Mouse (Mus musculus) heart, embryonic 10.5 days (tissue): Measurements from ENCODE around the gene Adap2. TPM values are rescaled to one million over a fixed set of nuclear protein-coding genes. Genes with fewer than 3 reads are reported as not detected.
"Not testable (repeated sequence)": the region's sequence is repeated elsewhere in the genome, so short reads cannot be mapped to it uniquely, and the experiment has no call there.

Source experiments
- DNase-seq: peaks from one replicate; pipeline ENCODE4 v3.0.0-alpha.2; 2017; ENCODE audit warnings: low spot score
- H3K27ac ChIP-seq: fragments of 300-500 bp; sonication (generic); 2 replicates; pipeline ENCODE4 v1.5.1; 2016; ENCODE audit warnings: mild to moderate bottlenecking
- H3K27me3 ChIP-seq: fragments of 300-500 bp; sonication (generic); 2 replicates; pipeline ENCODE4 v1.6.1; 2016; ENCODE audit warnings: mild to moderate bottlenecking; ENCODE audit not compliant: poor library complexity, insufficient read depth, severe bottlenecking
- H3K36me3 ChIP-seq: fragments of 300-500 bp; sonication (generic); 2 replicates; pipeline ENCODE4 v1.6.1; 2016; ENCODE audit warnings: mild to moderate bottlenecking, moderate library complexity
- H3K4me1 ChIP-seq: fragments of 300-500 bp; sonication (generic); 2 replicates; pipeline ENCODE4 v1.6.1; 2016; ENCODE audit warnings: mild to moderate bottlenecking
- H3K4me3 ChIP-seq: fragments of 300-500 bp; sonication (generic); 2 replicates; pipeline ENCODE4 v1.5.1; 2016; ENCODE audit warnings: mild to moderate bottlenecking, moderate library complexity
- H3K9me3 ChIP-seq: fragments of 300-500 bp; sonication (generic); 2 replicates; pipeline ENCODE4 v1.6.1; 2016; ENCODE audit warnings: mild to moderate bottlenecking, moderate library complexity
- WGBS: fragments of 180-500 bp; shearing (Covaris S2); methylation state at CpG from one replicate; pipeline ENCODE4 v1.1.7; 2016; 5-methylcytosine and 5-hydroxymethylcytosine counted together
- polyA plus RNA-seq: library from polyadenylated mRNA; unstranded; fragments of >200 nt; fragmentation: Nextera tagmentation; extraction: Ambion mirVana; gene quantifications from 2 replicates; pipeline ENCODE4 v1.2.1, GENCODE M21; 2016

The Adap2 gene
- polyA plus RNA-seq, 1 experiment from 2014 or later: 0.46 TPM

- DNase-seq: no peak
- Histone ChIP-seq H3K36me3 (no peaks in the 10 kb centered on the region), H3K4me1 (0 out of 2 replicates have a peak, but pooled peaks cover 3% of the 10 kb centered on the region), H3K27me3 (no peaks in the 10 kb centered on the region), H3K27ac (peak overlapping the region; percentile 96), H3K9me3 (no peaks in the 10 kb centered on the region), H3K4me3 (peak overlapping the region; percentile 85)
- 89% methylated on average over 6 of the region's 6 CpGs for WGBS
Observed at GRCm38 (mm10) chr11:80184531-80185071, 30.7 kb downstream of the Adap2 start.

DNA sequence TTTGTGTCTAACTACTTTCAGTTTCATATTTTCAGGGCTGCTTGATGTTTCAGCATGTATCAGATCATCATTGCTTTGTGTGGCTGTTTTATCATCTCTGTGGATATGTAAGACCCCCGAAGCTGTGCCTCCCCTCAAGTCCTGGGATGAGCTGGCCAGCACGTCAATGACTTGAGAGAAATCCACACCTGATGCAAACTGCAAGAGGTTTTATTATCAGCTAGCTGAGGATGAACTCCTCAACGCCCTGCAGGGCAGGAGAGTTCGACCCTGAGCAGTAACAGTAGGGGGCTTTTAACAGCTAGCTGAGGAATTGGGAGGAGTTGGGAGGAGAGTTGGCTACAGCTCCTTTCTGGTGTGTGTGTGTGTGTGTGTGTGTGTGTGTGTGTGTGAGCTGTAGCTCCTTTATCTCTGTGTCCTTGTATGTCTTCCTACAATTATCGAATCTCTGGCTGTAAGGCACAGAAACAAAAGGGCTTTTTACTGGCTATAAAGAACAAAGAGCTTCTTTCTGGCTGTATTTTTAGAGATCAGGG is 31.6 kb downstream of the Adap2 start:
- H3K36me3 ChIP-seq, DNase-seq, H3K9me3 ChIP-seq, H3K27ac ChIP-seq, H3K4me3 ChIP-seq, H3K27me3 ChIP-seq, H3K4me1 ChIP-seq: not testable (repeated sequence)
- 67% methylated on average over 5 of the region's 5 CpGs for WGBS

DNA sequence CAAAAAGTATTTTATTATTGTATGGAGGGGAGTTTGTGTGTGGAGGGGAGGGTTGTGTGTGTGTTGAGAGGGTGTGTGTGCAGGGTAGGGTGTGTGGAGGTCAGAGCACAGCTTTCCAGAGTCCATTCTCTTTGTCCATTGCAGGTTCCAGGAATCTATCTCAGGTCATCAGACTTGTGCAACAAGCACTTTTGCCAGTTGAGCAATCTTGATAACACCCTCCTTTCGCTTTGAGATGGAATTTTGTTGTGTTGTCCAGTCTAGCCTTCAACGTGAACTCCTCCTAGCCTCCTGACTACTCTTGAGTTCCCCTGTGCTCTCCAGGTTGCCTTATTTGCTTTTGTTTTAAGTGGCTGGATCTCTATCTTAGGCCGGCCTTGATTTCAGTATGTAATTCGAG is 36.4 kb downstream of the Adap2 start:
- 77% methylated on average over 4 of the region's 4 CpGs for WGBS
- H3K27me3 ChIP-seq: no peaks in the 10 kb centered on the region
- H3K36me3 ChIP-seq: peaks cover 39% of the 10 kb centered on the region

DNA sequence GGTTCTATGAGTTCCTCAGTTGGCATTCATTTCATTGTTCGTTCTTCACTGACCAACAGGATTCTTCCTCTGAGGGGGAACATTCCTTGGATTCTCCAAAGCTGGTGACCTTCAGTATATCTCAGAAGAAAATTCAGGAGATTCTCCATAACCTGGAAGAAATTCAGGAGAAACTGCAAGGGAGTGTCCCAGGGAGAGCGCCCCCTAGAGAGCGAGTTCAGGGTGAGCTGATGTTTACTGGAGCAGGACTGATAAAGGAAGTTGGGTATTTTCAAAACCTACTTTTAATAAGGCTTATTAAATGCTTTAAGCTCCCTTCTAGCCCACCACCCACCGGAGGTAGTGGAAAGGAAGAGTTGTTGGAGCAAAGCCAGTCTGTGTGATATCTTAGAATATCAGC is 39.9 kb downstream of the Adap2 start:
- no peak overlapping the region for H3K4me3 ChIP-seq
- H3K27ac ChIP-seq: no peak overlapping the region
- peaks cover 45% of the 10 kb centered on the region for H3K36me3 ChIP-seq
- no peaks in the 10 kb centered on the region for H3K27me3 ChIP-seq
- H3K9me3 ChIP-seq: no peaks in the 10 kb centered on the region
- no peak for DNase-seq
- 62% methylated on average over 4 of the region's 4 CpGs for WGBS
- H3K4me1 ChIP-seq: no peaks in the 10 kb centered on the region

More for the DNA sequence above, 36.4 kb downstream of the Adap2 start:
- Histone ChIP-seq H3K4me3 (no peak overlapping the region), H3K9me3 (no peaks in the 10 kb centered on the region), H3K27ac (no peak overlapping the region), H3K4me1 (no peaks in the 10 kb centered on the region)
- DNase-seq: no peak

GRCm38 (mm10) chr11:80196351-80196750 is 42.4 kb downstream of the Adap2 start:
- Histone ChIP-seq H3K4me1 (no peaks in the 10 kb centered on the region), H3K9me3 (no peaks in the 10 kb centered on the region), H3K4me3 (no peak overlapping the region), H3K27ac (no peak overlapping the region), H3K36me3 (peaks cover 43% of the 10 kb centered on the region), H3K27me3 (no peaks in the 10 kb centered on the region)
- DNase-seq: no peak
- WGBS: 82% methylated on average over 7 of the region's 7 CpGs

- WGBS: 89% methylated on average over 3 of the region's 3 CpGs
- Histone ChIP-seq H3K27ac (no peak overlapping the region), H3K9me3 (no peaks in the 10 kb centered on the region)
Observed at GRCm38 (mm10) chr11:80199316-80199715, 45.4 kb downstream of the Adap2 start.

DNA sequence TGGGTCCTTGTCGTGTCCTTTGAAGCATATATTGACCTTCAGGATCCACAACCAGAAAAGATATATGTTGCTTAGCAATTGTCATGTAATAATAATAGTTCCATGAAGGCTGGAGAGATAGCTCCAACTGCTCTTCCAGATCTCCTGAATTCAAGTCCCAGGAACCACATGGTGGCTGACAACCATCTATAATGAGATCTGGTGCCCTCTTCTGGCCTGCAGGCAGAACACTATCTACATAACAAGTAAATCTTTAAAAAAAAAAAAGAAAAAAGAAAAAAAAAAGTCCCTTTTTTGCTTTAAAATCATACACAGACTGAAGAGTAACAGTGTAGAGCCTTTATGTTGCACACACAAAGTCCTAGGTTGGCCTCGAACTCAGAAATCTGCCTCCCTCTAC is 45.9 kb downstream of the Adap2 start:
- H3K27me3 ChIP-seq: no peaks in the 10 kb centered on the region
- no peaks in the 10 kb centered on the region for H3K4me1 ChIP-seq

More at GRCm38 (mm10) chr11:80199316-80199715, 45.4 kb downstream of the Adap2 start:
- no peaks in the 10 kb centered on the region for H3K4me1 ChIP-seq
- no peak overlapping the region for H3K4me3 ChIP-seq
- H3K36me3 ChIP-seq: peaks cover 23% of the 10 kb centered on the region
- no peak for DNase-seq
- no peaks in the 10 kb centered on the region for H3K27me3 ChIP-seq

GRCm38 (mm10) chr11:80200326-80200725 is 46.4 kb downstream of the Adap2 start:
- 75% methylated on average over 1 of the region's 1 CpGs for WGBS
- Histone ChIP-seq H3K27ac (no peak overlapping the region), H3K27me3 (no peaks in the 10 kb centered on the region), H3K4me1 (no peaks in the 10 kb centered on the region), H3K9me3 (no peaks in the 10 kb centered on the region), H3K4me3 (no peak overlapping the region), H3K36me3 (peaks cover 13% of the 10 kb centered on the region)
- no peak for DNase-seq

More for the DNA sequence above, 45.9 kb downstream of the Adap2 start:
- 89% methylated on average over 2 of the region's 2 CpGs for WGBS
- Histone ChIP-seq H3K27ac (no peak overlapping the region), H3K9me3 (no peaks in the 10 kb centered on the region), H3K36me3 (peaks cover 19% of the 10 kb centered on the region), H3K4me3 (no peak overlapping the region)
- no peak for DNase-seq

GRCm38 (mm10) chr11:80202296-80202695 is 48.4 kb downstream of the Adap2 start:
- 79% methylated on average over 6 of the region's 6 CpGs for WGBS
- Histone ChIP-seq H3K27me3 (no peaks in the 10 kb centered on the region), H3K36me3 (peaks cover 12% of the 10 kb centered on the region; the same call in 1 of the 2 replicates), H3K9me3 (no peaks in the 10 kb centered on the region), H3K4me1 (no peaks in the 10 kb centered on the region), H3K27ac (no peak overlapping the region), H3K4me3 (no peak overlapping the region)
- DNase-seq: no peak

DNA sequence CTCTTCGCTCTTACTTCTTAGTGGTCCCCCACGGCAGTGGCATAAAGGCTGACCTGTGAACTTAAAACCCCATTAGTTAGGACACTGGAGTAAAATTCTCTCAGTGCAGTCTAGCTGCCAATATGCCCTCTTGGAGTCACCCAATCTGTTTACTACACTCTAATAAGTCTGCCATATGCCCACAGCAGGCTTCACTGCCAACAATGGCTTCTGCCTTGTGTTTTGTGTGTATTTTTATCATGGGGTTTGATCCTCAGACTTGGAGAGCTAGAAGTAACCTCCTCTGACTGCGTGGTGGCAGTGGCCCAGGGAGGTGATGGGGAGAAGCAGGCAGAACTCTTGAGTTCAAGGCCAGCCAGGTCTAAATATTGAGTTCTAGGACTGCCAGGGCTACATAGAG is 50.1 kb downstream of the Adap2 start:
- no peak overlapping the region for H3K27ac ChIP-seq
- H3K27me3 ChIP-seq: no peaks in the 10 kb centered on the region
- H3K4me1 ChIP-seq: 0 out of 2 replicates have a peak, but pooled peaks cover 6% of the 10 kb centered on the region
- no peak overlapping the region for H3K4me3 ChIP-seq
- H3K36me3 ChIP-seq: peaks cover 6% of the 10 kb centered on the region; the same call in 1 of the 2 replicates
- no peaks in the 10 kb centered on the region for H3K9me3 ChIP-seq
- 79% methylated on average over 3 of the region's 3 CpGs for WGBS
- no peak for DNase-seq

DNA sequence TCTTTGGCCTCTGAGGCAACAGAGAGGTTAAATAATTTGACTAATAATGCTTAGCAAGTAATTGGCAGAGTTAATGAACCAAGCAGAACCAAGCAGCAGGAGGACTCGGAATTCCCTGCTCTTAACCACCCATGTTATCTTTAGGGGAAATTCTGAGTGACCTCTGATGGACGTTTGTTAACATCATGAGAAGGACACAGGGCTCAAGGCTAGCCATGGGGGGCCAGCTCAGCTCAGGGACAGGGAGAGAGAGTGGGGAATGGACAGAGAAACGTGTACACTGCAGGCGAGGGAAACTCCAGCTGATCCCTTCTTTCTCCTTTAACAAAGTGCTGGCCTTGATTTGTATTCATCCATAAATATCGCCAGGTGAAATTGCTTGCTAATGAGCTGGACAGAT is 51.0 kb downstream of the Adap2 start:
- Histone ChIP-seq H3K36me3 (no peaks in the 10 kb centered on the region), H3K4me1 (peaks cover 7% of the 10 kb centered on the region; the same call in 1 of the 2 replicates), H3K9me3 (no peaks in the 10 kb centered on the region), H3K27me3 (no peaks in the 10 kb centered on the region), H3K4me3 (no peak overlapping the region), H3K27ac (no peak overlapping the region)
- no peak for DNase-seq
- WGBS: 59% methylated on average over 5 of the region's 5 CpGs

DNA sequence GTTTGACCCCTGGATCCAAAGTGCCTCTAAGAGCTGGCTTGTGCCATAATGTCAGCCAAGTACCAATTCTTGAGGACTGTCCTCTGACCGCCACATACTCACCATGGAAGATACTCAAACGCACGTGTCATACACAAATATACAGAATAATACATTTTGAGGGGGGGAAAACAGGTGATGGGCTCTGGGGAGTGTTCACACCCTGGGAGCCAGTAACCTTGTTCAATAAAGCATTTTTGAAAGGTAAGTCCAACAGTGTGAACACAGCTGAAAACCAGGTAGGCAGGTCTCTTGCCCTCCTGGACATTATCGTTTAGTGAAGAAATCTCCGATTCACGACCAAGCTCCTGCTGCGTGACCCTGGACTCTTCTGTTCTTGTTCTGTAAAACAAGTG is 54.6 kb downstream of the Adap2 start:
- 34% methylated on average over 7 of the region's 7 CpGs for WGBS
- DNase-seq: no peak
- Histone ChIP-seq H3K4me1 (peaks cover 14% of the 10 kb centered on the region), H3K36me3 (peaks cover 8% of the 10 kb centered on the region; the same call in 1 of the 2 replicates), H3K27me3 (no peaks in the 10 kb centered on the region), H3K27ac (peak overlapping the region; percentile 95; the same call in 1 of the 2 replicates), H3K9me3 (no peaks in the 10 kb centered on the region), H3K4me3 (peak overlapping the region; percentile 96)

- DNase-seq: peak; percentile 96
- Histone ChIP-seq H3K9me3 (no peaks in the 10 kb centered on the region), H3K27me3 (no peaks in the 10 kb centered on the region), H3K4me1 (peaks cover 14% of the 10 kb centered on the region), H3K36me3 (peaks cover 13% of the 10 kb centered on the region; the same call in 1 of the 2 replicates), H3K4me3 (peak within 1 kb of the TSS; percentile 96), H3K27ac (peak within 1 kb of the TSS; percentile 95)
- under 1% methylated on average over 78 of the region's 78 CpGs for WGBS
Observed at GRCm38 (mm10) chr11:80208860-80209800, 55.2 kb downstream of the Adap2 start, which contains the start of gene Rhot1. TSS of gene Rhot1 (plus strand) at chr11:80209019.
